Mouse (Mus musculus) liver, embryonic 13.5 days (tissue): Measurements from ENCODE around the gene Gys1. TPM values are rescaled to one million over a fixed set of nuclear protein-coding genes. Genes with fewer than 3 reads are reported as not detected.
"Not testable (repeated sequence)": the region's sequence is repeated elsewhere in the genome, so short reads cannot be mapped to it uniquely, and the experiment has no call there.

Experiments
- ATAC-seq: fragments of 200-750 bp; cut with Nextera tagmentation; 2 replicates; pipeline ENCODE4 v1.8.0; 2017; ENCODE audit warnings: low read depth, mild to moderate bottlenecking, moderate number of reproducible peaks, moderate library complexity
- DNase-seq: peaks from one replicate; pipeline ENCODE4 v3.0.0; 2022
- H3K27ac ChIP-seq: fragments of 300-500 bp; sonication (generic); 2 replicates; pipeline ENCODE4 v1.5.1; 2015; ENCODE audit warnings: moderate library complexity, mild to moderate bottlenecking, inconsistent platforms
- H3K27me3 ChIP-seq: fragments of 300-500 bp; sonication (generic); 2 replicates; pipeline ENCODE4 v1.6.1; 2015; ENCODE audit warnings: mild to moderate bottlenecking, inconsistent platforms
- H3K36me3 ChIP-seq: fragments of 300-500 bp; sonication (generic); 2 replicates; pipeline ENCODE4 v1.6.1; 2015; ENCODE audit warnings: mild to moderate bottlenecking, inconsistent platforms
- H3K4me1 ChIP-seq: fragments of 300-500 bp; sonication (generic); replicated peaks from 2 replicates; pipeline ENCODE4 v1.6.1; 2015; ENCODE audit warnings: inconsistent platforms
- H3K4me2 ChIP-seq: fragments of 300-500 bp; sonication (generic); 2 replicates; pipeline ENCODE4 v1.6.1; 2015; ENCODE audit warnings: inconsistent platforms, mild to moderate bottlenecking, moderate library complexity
- H3K4me3 ChIP-seq: fragments of 300-500 bp; sonication (generic); replicated peaks from 2 replicates; pipeline ENCODE4 v1.5.1; 2015; ENCODE audit warnings: mild to moderate bottlenecking, inconsistent platforms
- H3K9ac ChIP-seq: fragments of 300-500 bp; sonication (generic); 2 replicates; pipeline ENCODE4 v1.6.1; 2015; ENCODE audit warnings: mild to moderate bottlenecking, inconsistent platforms
- H3K9me3 ChIP-seq: fragments of 300-500 bp; sonication (generic); replicated peaks from 2 replicates; pipeline ENCODE4 v1.6.1; 2016; ENCODE audit warnings: inconsistent platforms
- WGBS: fragments of 180-500 bp; shearing (Covaris S2); methylation state at CpG from one replicate; pipeline ENCODE4 v1.1.7; 2015; ENCODE audit not compliant: insufficient replicate concordance; 5-methylcytosine and 5-hydroxymethylcytosine counted together
- polyA plus RNA-seq: library from polyadenylated mRNA; unstranded; fragments of >200 nt; fragmentation: Nextera tagmentation; extraction: Ambion mirVana; gene quantifications from 2 replicates; pipeline ENCODE4 v1.2.1, GENCODE M21; 2015

Gene Gys1
- polyA plus RNA-seq, 1 experiment from 2014 or later, result 4.1 TPM

GRCm38 (mm10) chr7:45466283-45467089, 31.8 kb downstream of the Gys1 start, which contains the start of gene Bax:
Bax (minus strand) TSS chr7:45466898.
- H3K36me3 ChIP-seq, result peaks cover 40% of the 10 kb centered on the region
- no peaks in the 10 kb centered on the region for H3K27me3 ChIP-seq
- peak within 1 kb of the TSS; percentile 94 for H3K4me2 ChIP-seq
- peak within 1 kb of the TSS; percentile 87 for H3K9ac ChIP-seq
- DNase-seq, result peak; percentile 93
- peak; percentile 77 for ATAC-seq
- no peaks in the 10 kb centered on the region for H3K9me3 ChIP-seq
- peaks cover 61% of the 10 kb centered on the region for H3K4me1 ChIP-seq
- H3K4me3 ChIP-seq, result peak within 1 kb of the TSS; percentile 79
- WGBS, result under 1% methylated on average over 57 of the region's 58 CpGs
- peak within 1 kb of the TSS; percentile 76 for H3K27ac ChIP-seq

- no peaks in the 10 kb centered on the region for H3K27me3 ChIP-seq
- H3K4me2 ChIP-seq, result peak overlapping the region; percentile 94
- H3K4me1 ChIP-seq, result peaks cover 58% of the 10 kb centered on the region
- DNase-seq, result no peak
- H3K9me3 ChIP-seq, result no peaks in the 10 kb centered on the region
- peaks cover 35% of the 10 kb centered on the region for H3K36me3 ChIP-seq
- H3K4me3 ChIP-seq, result peak overlapping the region; percentile 79
- no peak; the same call in 1 of the 2 replicates for ATAC-seq
- 40% methylated on average over 7 of the region's 7 CpGs for WGBS
- H3K9ac ChIP-seq, result peak overlapping the region; percentile 87
- no peak overlapping the region for H3K27ac ChIP-seq
These were observed 32.5 kb downstream of the Gys1 start for GRCm38 (mm10) chr7:45467090-45467670.

GRCm38 (mm10) chr7:45470869-45471268, 36.2 kb downstream of the Gys1 start:
- peak overlapping the region; percentile 21; the same call in 1 of the 2 replicates for H3K27ac ChIP-seq
- H3K4me3 ChIP-seq, result no peak overlapping the region
- H3K9ac ChIP-seq, result no peak overlapping the region
- ATAC-seq (no peak), DNase-seq (no peak)
- WGBS, result 4% methylated on average over 3 of the region's 3 CpGs
- H3K4me2 ChIP-seq, result 0 out of 2 replicates have a peak overlapping the region, but pooled peaks have one; percentile 1
- H3K9me3 ChIP-seq, result no peaks in the 10 kb centered on the region
- H3K4me1 ChIP-seq, result peaks cover 37% of the 10 kb centered on the region
- H3K27me3 ChIP-seq, result no peaks in the 10 kb centered on the region
- H3K36me3 ChIP-seq, result no peaks in the 10 kb centered on the region

GRCm38 (mm10) chr7:45475291-45475969, 40.8 kb downstream of the Gys1 start:
- Histone ChIP-seq H3K4me1 (peaks cover 37% of the 10 kb centered on the region), H3K4me2 (peak overlapping the region; percentile 56), H3K27ac (peak overlapping the region; percentile 70), H3K9me3 (no peaks in the 10 kb centered on the region), H3K9ac (peak overlapping the region; percentile 60), H3K36me3 (peaks cover 7% of the 10 kb centered on the region; the same call in 1 of the 2 replicates), H3K4me3 (peak overlapping the region; percentile 39), H3K27me3 (no peaks in the 10 kb centered on the region)
- DNase-seq (peak; percentile 55), ATAC-seq (peak; percentile 74)
- WGBS, result 42% methylated on average over 16 of the region's 16 CpGs

- Histone ChIP-seq H3K27ac (no peak overlapping the region; the same call in 1 of the 2 replicates), H3K4me2 (no peak overlapping the region), H3K36me3 (peaks cover 7% of the 10 kb centered on the region; the same call in 1 of the 2 replicates), H3K4me3 (no peak overlapping the region), H3K9ac (0 out of 2 replicates have a peak overlapping the region, but pooled peaks have one; percentile 60), H3K9me3 (no peaks in the 10 kb centered on the region), H3K27me3 (no peaks in the 10 kb centered on the region), H3K4me1 (peaks cover 32% of the 10 kb centered on the region)
- ATAC-seq (no peak), DNase-seq (no peak)
- WGBS, result 42% methylated on average over 1 of the region's 1 CpGs
These were observed 41.8 kb downstream of the Gys1 start for GRCm38 (mm10) chr7:45476453-45476852.

DNA sequence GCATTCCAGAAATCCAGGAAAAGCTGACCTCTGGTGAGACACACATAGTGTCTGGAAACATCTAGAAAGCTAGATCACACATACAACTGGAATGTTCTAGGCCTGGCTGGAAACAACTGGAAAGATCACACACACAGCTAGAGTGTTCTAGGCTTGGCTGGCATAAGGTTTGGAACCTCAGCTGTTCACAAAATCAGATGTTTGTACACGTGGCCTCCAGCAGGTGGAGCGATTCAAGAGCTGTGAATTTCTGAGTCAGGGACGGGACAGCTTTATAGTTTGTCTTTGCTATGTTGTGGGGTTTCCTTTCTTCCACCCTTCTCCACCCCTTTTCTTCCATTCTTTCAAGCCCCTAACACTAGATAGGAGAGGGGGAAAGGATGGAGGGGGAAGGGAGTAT, 42.4 kb downstream of the Gys1 start:
- ATAC-seq (no peak), DNase-seq (peak; percentile 48)
- no peaks in the 10 kb centered on the region for H3K27me3 ChIP-seq
- no peak overlapping the region for H3K9ac ChIP-seq
- no peak overlapping the region for H3K4me3 ChIP-seq
- peaks cover 7% of the 10 kb centered on the region; the same call in 1 of the 2 replicates for H3K36me3 ChIP-seq
- H3K4me2 ChIP-seq, result no peak overlapping the region
- WGBS, result 11% methylated on average over 3 of the region's 3 CpGs
- no peak overlapping the region for H3K27ac ChIP-seq
- no peaks in the 10 kb centered on the region for H3K9me3 ChIP-seq
- peaks cover 32% of the 10 kb centered on the region for H3K4me1 ChIP-seq

- Histone ChIP-seq H3K27ac (no peak overlapping the region), H3K9ac (no peak overlapping the region), H3K36me3 (peaks cover 7% of the 10 kb centered on the region; the same call in 1 of the 2 replicates), H3K27me3 (no peaks in the 10 kb centered on the region), H3K4me1 (peaks cover 40% of the 10 kb centered on the region), H3K4me3 (no peak overlapping the region), H3K9me3 (no peaks in the 10 kb centered on the region), H3K4me2 (no peak overlapping the region)
- 85% methylated on average over 7 of the region's 7 CpGs for WGBS
- DNase-seq (no peak), ATAC-seq (no peak)
These were observed 44.1 kb downstream of the Gys1 start for GRCm38 (mm10) chr7:45478774-45479173.

GRCm38 (mm10) chr7:45480310-45480709, 45.7 kb downstream of the Gys1 start:
- WGBS, result 64% methylated on average over 4 of the region's 4 CpGs
- H3K9me3 ChIP-seq, ATAC-seq: not testable (repeated sequence)

GRCm38 (mm10) chr7:45481374-45481927, 46.8 kb downstream of the Gys1 start, which contains the start of gene Tulp2:
Tulp2 (plus strand) TSS chr7:45481877.
- Histone ChIP-seq H3K4me1 (peaks cover 29% of the 10 kb centered on the region), H3K4me3 (no peak within 1 kb of the TSS), H3K27ac (peak within 1 kb of the TSS; percentile 39; the same call in 1 of the 2 replicates), H3K9me3 (no peaks in the 10 kb centered on the region), H3K36me3 (peaks cover 7% of the 10 kb centered on the region; the same call in 1 of the 2 replicates), H3K9ac (0 out of 2 replicates have a peak within 1 kb of the TSS, but pooled peaks have one; percentile 2), H3K27me3 (no peaks in the 10 kb centered on the region), H3K4me2 (no peak within 1 kb of the TSS)
- DNase-seq, result peak; percentile 59
- 41% methylated on average over 15 of the region's 15 CpGs for WGBS
- ATAC-seq, result peak; percentile 67

More at GRCm38 (mm10) chr7:45480310-45480709, 45.7 kb downstream of the Gys1 start:
- H3K27me3 ChIP-seq, H3K36me3 ChIP-seq, H3K4me3 ChIP-seq, H3K4me2 ChIP-seq, H3K9ac ChIP-seq, H3K27ac ChIP-seq, DNase-seq: not testable (repeated sequence)
- H3K4me1 ChIP-seq, result peaks cover 32% of the 10 kb centered on the region

GRCm38 (mm10) chr7:45482166-45482565, 47.5 kb downstream of the Gys1 start:
- H3K4me2 ChIP-seq, result no peak overlapping the region
- ATAC-seq, result no peak
- 0 out of 2 replicates have a peak overlapping the region, but pooled peaks have one; percentile 39 for H3K27ac ChIP-seq
- 0 out of 2 replicates have a peak overlapping the region, but pooled peaks have one; percentile 2 for H3K9ac ChIP-seq
- 13% methylated on average over 1 of the region's 1 CpGs for WGBS
- no peaks in the 10 kb centered on the region for H3K9me3 ChIP-seq
- H3K27me3 ChIP-seq, result no peaks in the 10 kb centered on the region
- H3K4me3 ChIP-seq, result no peak overlapping the region
- DNase-seq, result no peak
- H3K36me3 ChIP-seq, result peaks cover 7% of the 10 kb centered on the region; the same call in 1 of the 2 replicates
- H3K4me1 ChIP-seq, result peaks cover 30% of the 10 kb centered on the region
